Mouse (Mus musculus) heart, postnatal 0 days (tissue): ENCODE data around the gene Serpinf1.

Source experiments
- CTCF ChIP-seq: IDR thresholded peaks from 2 replicates; pipeline ENCODE4 v1.5.1; 2016; ENCODE audit warnings: antibody characterized with exemption, control low read depth, low read depth
- EP300 ChIP-seq: IDR thresholded peaks from 2 replicates; pipeline ENCODE4 v1.6.1; 2016; ENCODE audit warnings: antibody characterized with exemption, low read depth

DNA sequence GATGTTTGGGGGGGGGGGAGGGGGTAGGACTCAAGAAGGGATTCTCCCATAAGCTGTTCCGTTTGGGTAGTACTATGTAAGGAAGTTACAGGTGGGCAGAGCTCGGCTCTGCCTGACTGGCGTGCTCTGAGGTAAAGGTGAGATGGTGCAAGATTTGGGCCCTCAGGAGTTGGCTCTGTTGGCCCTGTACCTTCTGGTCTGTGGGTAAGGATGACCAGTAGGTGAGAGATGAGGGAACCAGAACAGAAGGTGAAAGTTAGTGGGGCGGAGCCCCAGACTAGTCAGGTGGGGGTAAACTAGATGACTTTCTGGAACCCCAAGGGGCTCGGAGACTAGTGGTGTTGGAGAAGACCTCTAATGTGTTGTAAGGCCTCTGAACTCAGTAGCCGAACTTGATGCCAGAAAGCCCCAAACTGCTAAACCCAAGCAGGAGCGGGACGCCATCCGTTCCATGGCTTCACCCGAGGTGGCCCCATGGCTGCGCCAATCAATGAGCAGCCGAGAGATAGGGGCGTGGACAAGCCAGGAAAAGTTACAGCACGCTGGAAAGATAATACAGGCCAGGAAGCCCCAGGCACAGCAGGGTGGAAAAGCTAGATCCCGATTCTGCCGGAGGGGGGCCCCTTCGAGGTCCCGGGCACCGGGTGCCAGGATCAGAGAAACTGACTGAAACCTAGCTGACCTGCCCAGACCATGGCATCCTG lies 45.2 kb upstream of the Serpinf1 start:
- TF ChIP-seq EP300 (no peak), CTCF (no peak)
